Comparison of ENCODE assay signal across 25 mouse cellular contexts in genomic region chr17:62889991-62890390, GRCm38 (mm10). TPM values are rescaled to one million over a fixed set of nuclear protein-coding genes. Genes with fewer than 3 reads are reported as not detected.
DNase-seq lines count a peak whose midpoint lies in the region; ATAC-seq and TF ChIP-seq lines count a peak whose summit lies in the region.
"Had no signal": no experiment of that assay in that cellular context is flagged by ENCODE, and none has a peak within 500 bp of the region (broad histone marks: within the 10 kb centered on the region; RNA-seq: fewer than 3 reads in every experiment).

No protein-coding gene starts in this region.

- no peak overlapping the region for H3K27ac ChIP-seq in left cerebral cortex, adult 2 months
- no peak overlapping the region for H3K27ac ChIP-seq in kidney, embryonic 15.5 days
- H3K27ac ChIP-seq: embryonic facial prominence, embryonic 13.5 days; forebrain, embryonic 13.5 days; heart, adult 2 months; heart, embryonic 15.5 days; hindbrain, embryonic 13.5 days; hindbrain, postnatal 0 days had no signal

- H3K36me3 ChIP-seq in kidney, embryonic 15.5 days, result no peaks in the 10 kb centered on the region
- H3K36me3 ChIP-seq: embryonic facial prominence, embryonic 13.5 days; heart, embryonic 15.5 days; hindbrain, embryonic 13.5 days had no signal

- no peak overlapping the region for H3K4me3 ChIP-seq in left cerebral cortex, adult 2 months
- no peak overlapping the region for H3K4me3 ChIP-seq in kidney, embryonic 15.5 days (replicated peaks)
- H3K4me3 ChIP-seq: embryonic facial prominence, embryonic 13.5 days; forebrain, embryonic 13.5 days; heart, adult 2 months; heart, embryonic 15.5 days; hindbrain, embryonic 13.5 days had no signal

- H3K27me3 ChIP-seq in kidney, embryonic 15.5 days, result no peaks in the 10 kb centered on the region
- H3K27me3 ChIP-seq: embryonic facial prominence, embryonic 13.5 days; heart, embryonic 15.5 days; hindbrain, embryonic 13.5 days had no signal

- H3K9ac ChIP-seq in kidney, embryonic 15.5 days, result no peak overlapping the region
- H3K9ac ChIP-seq: embryonic facial prominence, embryonic 13.5 days; forebrain, embryonic 13.5 days; forebrain, postnatal 0 days; heart, embryonic 15.5 days; hindbrain, embryonic 13.5 days had no signal

- H3K4me2 ChIP-seq in kidney, embryonic 15.5 days, result no peak overlapping the region
- H3K4me2 ChIP-seq: embryonic facial prominence, embryonic 13.5 days; forebrain, embryonic 13.5 days; heart, embryonic 11.5 days; heart, embryonic 15.5 days; hindbrain, embryonic 13.5 days had no signal

- 87% methylated on average over 5 of the region's 5 CpGs for WGBS in kidney, embryonic 15.5 days

- TF ChIP-seq CTCF in left cerebral cortex, adult 2 months (IDR thresholded peaks at IDR 0.05), result no peak

- H3K4me1 ChIP-seq in kidney, embryonic 15.5 days, result no peaks in the 10 kb centered on the region
- H3K4me1 ChIP-seq: embryonic facial prominence, embryonic 13.5 days; heart, embryonic 15.5 days; hindbrain, embryonic 13.5 days had no signal

- peak; percentile 75 for ATAC-seq in frontal cortex, adult (ENCODE audit: low TSS enrichment)
- ATAC-seq in kidney, embryonic 15.5 days (replicated peaks; ENCODE audit: low FRiP score), result no peak
- ATAC-seq: CD4-positive, CD25-positive, alpha-beta regulatory T cell, adult 4 months; forebrain, embryonic 13.5 days; forebrain, postnatal 0 days; hindbrain, postnatal 0 days had no signal

- H3K9me3 ChIP-seq in kidney, embryonic 15.5 days (replicated peaks), result no peaks in the 10 kb centered on the region
- H3K9me3 ChIP-seq: embryonic facial prominence, embryonic 13.5 days; forebrain, embryonic 13.5 days; heart, embryonic 15.5 days; hindbrain, embryonic 13.5 days had no signal

- no peak for DNase-seq in frontal cortex, postnatal 10 days (ENCODE audit: low spot score in 2 of 2)
- peak; percentile 13 to 45 for DNase-seq in left cerebral cortex, adult 2 months (ENCODE audit: extremely low spot score in 1 of 2, low spot score in 2 of 2)
- DNase-seq in left cerebral cortex, adult 11 months (ENCODE audit: low spot score), result no peak
- DNase-seq in right cerebral cortex, postnatal 14 days, result peak; percentile 9
- no peak for DNase-seq in cerebellum, postnatal 36 days
- DNase-seq: adrenal gland, postnatal 10 days; B cell, adult 2 months; cerebellum, adult 11-12 months; cerebellum, adult 9-10 months; cerebellum, postnatal 25 days; forebrain, postnatal 0 days; gastrocnemius, postnatal 14 days; heart, adult 2 months; heart, postnatal 14 days had no signal

- intact Hi-C loops in left cerebral cortex, adult 2 months (cut with DNase I), result loop anchor here (10.0 kb wide), 2 partner anchors 385 to 575 kb away; no protein-coding TSS in a partner anchor

RNA-seq across cellular contexts. Expression of gene Efna5, which starts 8.9 kb away (rescaled TPM):
- 10 to 100 TPM; 38.8 to 47.7 TPM for total RNA-seq in left cerebral cortex, adult 2 months (2021)
- polyA plus RNA-seq in kidney, embryonic 15.5 days (2015; fragmentation: Nextera tagmentation; extraction: Ambion mirVana), result 29.9 and 33.7 TPM in 2 replicates
- total RNA-seq: hematopoietic stem cell, adult 5-6 weeks; MEL had no signal

Comparison
In these comparisons a context has a peak if more than half of its experiments do, and no peak if none do; other contexts are left out.
1. DNase-seq: peak in left cerebral cortex, adult 2 months (2 of 2) and right cerebral cortex, postnatal 14 days (single experiment); none in frontal cortex, postnatal 10 days (0 of 2), left cerebral cortex, adult 11 months (single experiment) and cerebellum, postnatal 36 days (0 of 2).